ENCODE assay signal across 11 mouse cellular contexts in the genomic region with DNA sequence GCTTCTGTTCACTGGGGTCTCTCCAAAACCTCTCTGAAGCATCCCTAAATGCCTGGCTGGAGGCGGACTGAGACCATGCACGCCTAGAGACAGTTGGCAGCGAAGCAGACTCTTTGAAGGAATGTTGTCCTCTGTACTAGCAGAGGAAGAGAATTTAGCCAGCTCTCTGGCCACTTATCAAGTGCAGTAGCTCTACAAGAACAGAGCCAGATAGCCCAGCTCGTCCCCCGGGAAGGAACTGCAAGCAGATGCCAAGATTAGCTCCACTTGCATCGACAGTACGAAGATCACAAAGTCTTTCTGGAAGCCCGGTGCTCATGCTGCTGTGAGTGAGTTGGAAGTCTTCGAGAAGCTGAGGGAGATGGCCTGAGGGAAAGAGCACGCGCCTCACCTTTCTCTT.
DNase-seq lines count a peak whose midpoint lies in the region; ATAC-seq and TF ChIP-seq lines count a peak whose summit lies in the region.
"Had no signal": no experiment of that assay in that cellular context is flagged by ENCODE, and none has a peak within 500 bp of the region (broad histone marks: within the 10 kb centered on the region; RNA-seq: fewer than 3 reads in every experiment).

No protein-coding gene starts in this region.

- ATAC-seq in lung, embryonic 16.5 days (ENCODE audit: low read depth) = peak; percentile 36; the same call in 1 of the 2 replicates

- H3K9ac ChIP-seq in lung, embryonic 16.5 days (ENCODE audit: low read length) = no peak overlapping the region

- 57% methylated on average over 11 of the region's 11 CpGs for WGBS in lung, embryonic 16.5 days
- WGBS in lung, adult 2 months = 66% methylated on average over 11 of the region's 11 CpGs

- peaks cover 9% of the 10 kb centered on the region for H3K4me1 ChIP-seq in lung, embryonic 16.5 days (replicated peaks; ENCODE audit: control insufficient read depth, insufficient read depth, low read length)
- H3K4me1 ChIP-seq in lung, adult 2 months (ENCODE audit: control insufficient read depth, insufficient read depth, low read length) = 0 out of 2 replicates have a peak, but pooled peaks cover 2% of the 10 kb centered on the region

- TF ChIP-seq CTCF in lung, adult 2 months (IDR thresholded peaks at IDR 0.05; ENCODE audit: insufficient read depth, low read length) = no peak

- no peaks in the 10 kb centered on the region for H3K9me3 ChIP-seq in lung, embryonic 16.5 days (ENCODE audit: control insufficient read depth, low read length)

- no peaks in the 10 kb centered on the region for H3K27me3 ChIP-seq in lung, embryonic 16.5 days (ENCODE audit: control insufficient read depth, insufficient read depth, low read depth, low read length)

- intact Hi-C loops in heart, postnatal 25 days (cut with DNase I) = loop anchor here (10.0 kb wide), 1 partner anchor 259 kb away; no protein-coding TSS in a partner anchor

- no peak overlapping the region for H3K4me3 ChIP-seq in lung, embryonic 16.5 days (ENCODE audit: low read length)
- no peak overlapping the region for H3K4me3 ChIP-seq in lung, adult 2 months (replicated peaks; ENCODE audit: extremely low read depth, low read depth, low read length)

- peak; percentile 29 to 50 for DNase-seq in cerebellum, postnatal 10 days
- DNase-seq in cerebellum, adult 11 months = no peak
- DNase-seq in lung, adult 2 months = no peak
- peak; percentile 73 for DNase-seq in gastrocnemius, postnatal 25 days
- DNase-seq in heart, postnatal 25 days (ENCODE audit: low spot score) = peak; percentile 53
- DNase-seq in embryo, embryonic 11 days = no peak
- DNase-seq in left cerebral cortex, adult 8-10 months (ENCODE audit: low spot score in 2 of 2) = no peak
- DNase-seq: cerebellum, adult 9-11 months; retina, postnatal 1 day had no signal

- H3K36me3 ChIP-seq in lung, embryonic 16.5 days (ENCODE audit: control insufficient read depth, insufficient read depth, low read length) = no peaks in the 10 kb centered on the region

- H3K4me2 ChIP-seq in lung, embryonic 16.5 days (ENCODE audit: low read depth, low read length) = no peak overlapping the region
- H3K4me2 ChIP-seq: liver, embryonic 11.5 days had no signal

- no peak for TF ChIP-seq POLR2A in lung, adult 2 months (IDR thresholded peaks at IDR 0.05; ENCODE audit: borderline replicate concordance, extremely low read depth, low read depth, low read length)

- H3K27ac ChIP-seq in lung, embryonic 16.5 days (ENCODE audit: low read length) = no peak overlapping the region

Comparison
In these comparisons a context has a peak if more than half of its experiments do, and no peak if none do; other contexts are left out.
1. DNase-seq: peak in cerebellum, postnatal 10 days (2 of 2), gastrocnemius, postnatal 25 days (single experiment) and heart, postnatal 25 days (single experiment); none in cerebellum, adult 11 months (single experiment), lung, adult 2 months (single experiment), embryo, embryonic 11 days (single experiment) and left cerebral cortex, adult 8-10 months (0 of 2).